Mouse (Mus musculus) c-Kit-positive CD71-negative TER-119-negative erythroid progenitor cells, embryonic 14.5 days (primary cell): ENCODE data around the gene Foxp1.

Experiments
- DNase-seq: peaks from one replicate; pipeline ENCODE4 v3.0.0-alpha.2; 2013; ENCODE audit warnings: low read depth

Gene Foxp1

GRCm38 (mm10) chr6:99260941-99261736 is 261.4 kb downstream of the Foxp1 start:
- DNase-seq: no peak

GRCm38 (mm10) chr6:99258346-99258745 is 264.2 kb downstream of the Foxp1 start:
- DNase-seq: no peak

DNA sequence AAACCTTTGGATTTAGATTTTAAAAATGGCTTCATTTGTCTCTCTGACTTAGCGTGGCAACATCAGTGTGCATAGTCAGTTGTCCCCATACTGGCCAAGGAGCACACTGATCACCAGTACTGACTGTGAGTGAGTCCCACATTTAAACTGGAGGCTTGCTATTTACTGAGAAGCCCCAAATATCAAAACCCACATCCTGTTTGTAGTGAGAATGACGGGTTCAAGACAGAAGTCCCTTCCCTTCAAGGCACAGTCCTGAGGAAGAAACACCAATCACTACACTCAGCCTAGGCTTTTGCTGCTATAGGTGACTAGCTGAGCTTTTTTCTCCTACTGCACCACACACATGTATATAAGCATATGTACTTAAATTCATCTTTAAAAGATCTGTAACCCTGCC is 264.8 kb downstream of the Foxp1 start:
- no peak for DNase-seq

DNA sequence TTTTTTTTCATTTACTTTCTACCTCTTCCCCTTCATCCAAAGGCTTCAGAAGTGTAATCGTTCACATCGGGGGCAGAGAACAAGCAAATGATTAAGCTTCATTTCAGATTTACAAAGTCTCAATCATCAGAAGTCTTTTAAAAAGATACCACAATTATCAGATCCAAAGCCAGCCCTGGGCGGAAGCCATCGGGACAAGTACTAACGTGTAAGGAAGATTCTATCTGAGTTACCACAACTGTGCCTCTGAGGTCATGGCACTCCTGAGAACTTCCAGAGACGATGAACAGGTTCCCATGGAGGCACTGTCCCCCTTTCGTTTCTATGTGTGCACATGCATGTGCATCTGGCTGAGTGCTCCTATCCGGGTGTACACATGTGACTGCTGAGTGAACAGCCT is 269.2 kb downstream of the Foxp1 start:
- no peak for DNase-seq

DNA sequence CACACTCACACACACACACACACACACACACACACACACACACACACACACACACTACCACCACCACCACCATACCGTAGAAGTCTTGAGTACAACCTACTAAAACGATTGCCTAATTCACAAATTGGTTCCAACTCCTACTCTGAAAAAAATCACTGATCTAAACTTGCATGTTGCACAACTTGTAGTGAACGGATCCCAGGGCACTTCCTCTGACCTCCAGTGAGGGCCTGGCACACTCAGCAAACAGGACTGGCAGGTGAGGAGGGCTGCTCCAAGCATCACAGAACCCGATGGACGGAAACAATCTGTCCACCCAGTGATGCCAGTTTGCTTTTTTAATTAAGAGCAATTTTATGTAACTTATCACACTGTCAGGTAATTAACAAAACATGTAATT is 269.7 kb downstream of the Foxp1 start:
- no peak for DNase-seq

DNA sequence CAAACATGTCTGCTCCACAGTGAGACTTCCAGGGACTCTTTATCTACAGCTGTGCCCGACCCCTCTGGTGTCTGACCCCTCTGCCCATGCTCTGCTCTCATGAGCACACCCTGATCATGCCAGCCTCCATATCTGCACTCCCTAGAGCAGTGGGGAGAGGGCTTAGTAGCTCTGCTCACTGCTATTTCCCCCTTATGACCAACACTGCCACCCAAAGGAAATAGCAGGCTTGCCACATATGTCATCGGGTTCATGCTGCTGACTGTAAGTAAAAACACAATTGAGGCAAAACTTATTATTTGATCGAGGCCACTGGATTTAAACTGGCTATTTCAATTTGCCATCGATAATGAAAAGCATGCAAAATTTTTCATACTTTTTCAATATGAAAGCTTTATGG is 270.6 kb downstream of the Foxp1 start:
- DNase-seq: no peak

DNA sequence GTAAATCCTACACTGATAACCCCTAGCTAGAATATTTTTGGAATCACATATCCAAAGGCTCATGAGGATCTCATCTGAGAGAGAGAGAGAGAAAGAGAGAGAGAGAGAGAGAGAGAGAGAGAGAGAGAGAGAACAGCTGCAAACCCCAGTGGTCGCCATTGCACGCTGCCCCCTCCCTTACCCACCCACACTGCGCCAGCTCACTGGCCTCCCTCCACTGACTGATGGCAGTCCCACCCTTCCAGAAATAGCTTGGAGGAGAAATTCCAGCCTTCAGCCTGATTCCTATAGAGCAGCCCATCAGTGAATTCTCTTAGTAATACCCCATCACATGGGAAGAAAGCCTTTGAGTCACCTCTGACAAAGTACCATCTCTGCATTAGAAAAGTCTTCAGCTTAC is 271.3 kb downstream of the Foxp1 start:
- no peak for DNase-seq

DNA sequence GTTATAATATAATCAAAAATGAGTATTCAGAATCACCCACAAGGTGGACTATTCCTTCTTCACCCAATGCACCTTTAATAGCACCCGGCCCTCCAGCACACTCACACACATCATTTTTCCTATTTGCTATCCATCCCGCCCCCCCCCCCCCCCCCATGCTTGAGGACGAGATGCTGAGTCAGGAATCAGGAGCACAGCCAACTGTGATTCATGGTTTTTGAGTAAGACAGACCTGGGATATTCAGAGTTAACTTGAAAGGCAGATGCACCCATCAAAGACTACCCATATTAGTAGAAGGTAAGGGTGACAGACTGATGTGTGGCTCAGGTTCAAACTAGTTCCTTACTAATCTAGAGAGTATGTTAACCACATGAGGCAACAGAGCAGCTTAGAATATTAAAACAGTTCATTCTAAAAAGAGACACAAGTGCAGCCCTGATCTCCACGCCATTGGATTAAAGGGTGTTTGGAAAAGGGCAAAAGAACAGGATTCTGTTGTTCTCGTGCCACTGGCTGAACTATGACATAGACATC is 273.0 kb downstream of the Foxp1 start:
- no peak for DNase-seq

- no peak for DNase-seq
These were observed 274.1 kb downstream of the Foxp1 start for GRCm38 (mm10) chr6:99248396-99248795.

DNA sequence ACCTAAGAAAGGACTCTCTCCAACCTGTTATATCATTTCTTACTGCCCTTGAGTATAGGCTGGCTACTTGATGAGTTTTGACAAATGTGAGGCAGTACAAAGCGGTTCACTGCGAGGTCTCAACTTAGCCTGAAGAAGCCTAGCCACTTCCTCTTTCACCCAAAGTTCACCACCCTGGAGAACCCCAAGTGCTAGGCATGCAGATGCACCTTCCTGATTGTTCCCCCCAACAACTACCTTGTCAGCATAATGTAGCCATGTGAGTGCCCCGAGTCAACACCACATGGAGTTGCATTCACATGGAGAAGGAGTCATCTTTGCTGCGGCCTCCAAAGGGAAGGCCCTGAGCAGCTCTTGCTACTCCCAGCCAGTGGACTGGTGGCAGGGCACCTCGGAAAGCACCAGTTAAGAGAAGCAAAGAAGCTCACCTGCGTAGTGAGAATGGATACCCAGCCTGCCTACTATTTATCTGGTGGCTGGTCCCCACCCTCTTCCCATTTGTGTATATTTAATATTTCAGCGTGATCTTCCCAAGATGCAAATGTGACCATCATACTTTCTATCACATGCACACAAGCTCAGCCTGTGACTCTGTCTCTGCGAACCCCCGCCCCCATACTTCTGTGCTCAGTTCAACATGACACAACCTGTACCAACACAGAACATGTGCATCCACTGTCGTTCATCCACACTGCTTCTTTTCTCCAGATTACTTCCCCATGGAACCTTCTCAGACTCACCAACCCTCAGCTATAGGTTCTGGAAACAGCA is 280.7 kb downstream of the Foxp1 start:
- DNase-seq: no peak

- DNase-seq: no peak
These were observed 281.8 kb downstream of the Foxp1 start for GRCm38 (mm10) chr6:99240764-99241163.

- DNase-seq: no peak
These were observed 286.9 kb downstream of the Foxp1 start for GRCm38 (mm10) chr6:99235588-99235987.

DNA sequence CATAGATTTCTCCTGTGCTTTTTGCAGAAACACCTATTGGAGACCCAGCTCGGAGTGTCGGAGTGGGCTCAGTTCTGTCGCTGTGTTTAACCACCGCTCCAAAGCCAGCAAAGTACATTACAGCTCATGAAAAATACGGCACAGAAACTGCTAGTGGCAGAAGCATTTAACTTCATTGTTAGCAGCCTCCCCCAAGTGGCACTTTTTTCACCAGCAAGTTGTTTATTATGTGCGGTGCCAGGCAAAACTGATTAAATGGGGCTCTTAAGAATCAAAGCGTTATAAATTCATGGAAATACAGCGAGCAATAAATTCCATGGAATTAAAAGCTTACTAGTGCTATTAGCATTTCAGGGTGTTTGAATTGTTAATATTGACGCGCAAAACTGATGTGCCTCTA is 289.1 kb downstream of the Foxp1 start:
- no peak for DNase-seq

GRCm38 (mm10) chr6:99228336-99228870 is 294.1 kb downstream of the Foxp1 start:
- DNase-seq: no peak

- DNase-seq: no peak
These were observed 301.4 kb downstream of the Foxp1 start for GRCm38 (mm10) chr6:99221147-99221546.

GRCm38 (mm10) chr6:99220472-99220871 is 302.0 kb downstream of the Foxp1 start:
- no peak for DNase-seq

DNA sequence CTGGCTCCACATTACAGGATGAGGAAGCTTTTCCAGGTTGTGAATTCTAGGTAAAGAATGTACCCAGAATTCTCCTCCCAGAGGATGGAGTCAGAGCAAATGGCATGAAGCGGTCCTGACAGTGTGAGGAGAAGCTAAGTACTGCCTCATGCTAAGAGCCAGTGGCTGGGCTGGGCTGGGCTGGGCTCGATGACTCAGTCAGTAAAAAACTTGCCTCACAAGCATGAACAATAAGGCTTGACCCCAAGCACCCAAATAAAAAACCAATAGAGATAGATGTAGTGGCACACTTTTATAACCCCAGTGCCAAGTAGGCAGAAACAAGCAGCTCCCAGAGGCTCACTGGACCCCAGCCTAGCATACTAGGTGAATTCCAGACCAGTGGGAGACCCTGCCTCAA is 304.7 kb downstream of the Foxp1 start:
- no peak for DNase-seq

DNA sequence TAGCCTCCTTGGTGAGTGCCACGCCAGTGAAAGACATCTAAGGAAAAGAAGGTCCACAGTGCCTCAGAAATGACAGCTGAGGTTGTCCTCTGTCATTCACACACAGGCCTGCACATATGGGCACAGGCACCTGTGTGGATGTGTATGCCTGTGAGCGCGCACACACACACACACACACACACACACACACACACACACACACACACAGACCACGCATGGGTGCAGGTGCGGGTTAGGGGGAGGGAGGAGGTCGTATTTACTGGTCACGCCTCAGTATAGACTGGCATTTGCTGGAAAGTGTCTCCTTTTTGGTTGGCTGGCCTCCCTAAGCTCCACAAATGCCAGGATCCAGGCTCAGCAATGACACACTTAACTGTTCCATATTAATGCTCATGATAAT is 305.4 kb downstream of the Foxp1 start:
- no peak for DNase-seq

DNA sequence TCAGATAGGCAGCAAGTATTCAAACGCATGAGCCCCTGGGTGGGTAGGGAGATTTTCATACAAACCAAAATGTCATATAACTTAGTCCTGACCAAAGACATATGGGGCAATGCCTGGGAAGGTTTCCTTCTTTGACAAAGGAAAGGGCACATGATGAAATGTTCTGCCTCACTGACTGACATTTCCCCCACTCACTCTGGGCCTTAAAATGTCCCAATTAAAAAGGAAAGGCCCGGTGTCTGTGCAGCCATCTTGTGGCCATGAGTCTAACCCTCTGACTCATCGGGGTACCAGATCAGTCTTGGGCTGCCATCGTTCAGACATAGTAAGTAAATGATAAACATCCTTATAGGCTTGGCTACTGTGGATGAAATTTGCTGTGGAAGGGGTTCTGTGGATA is 310.1 kb downstream of the Foxp1 start:
- DNase-seq: no peak

GRCm38 (mm10) chr6:99211663-99212333 is 310.7 kb downstream of the Foxp1 start:
- DNase-seq: no peak

DNA sequence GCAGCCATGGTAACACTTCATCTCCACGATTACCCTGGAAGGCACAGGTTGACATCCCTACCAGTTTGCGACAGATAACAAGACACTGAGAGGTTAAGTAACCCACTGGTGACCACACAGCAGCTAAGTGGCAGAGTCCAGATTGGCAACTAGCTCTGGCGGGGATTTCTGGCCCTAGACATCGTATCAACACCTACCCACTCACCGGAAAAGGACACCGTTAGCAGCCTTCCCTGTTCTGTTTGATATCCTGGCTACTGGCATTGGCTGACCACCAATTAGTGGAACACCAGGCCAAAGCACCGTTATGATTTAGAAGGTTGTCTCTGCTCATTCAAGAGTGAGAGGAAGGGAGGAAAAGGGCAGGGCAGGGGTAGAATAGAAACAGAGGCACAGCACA is 312.4 kb downstream of the Foxp1 start:
- DNase-seq: no peak

- DNase-seq: no peak
These were observed 315.2 kb downstream of the Foxp1 start for GRCm38 (mm10) chr6:99207226-99207885.
